Mouse (Mus musculus): ENCODE measurements around the gene Osbpl8. TPM values are rescaled to one million over a fixed set of nuclear protein-coding genes. Genes with fewer than 3 reads are reported as not detected.
"Not testable (repeated sequence)": the region's sequence is repeated elsewhere in the genome, so short reads cannot be mapped to it uniquely, and the experiment has no call there.

Gene Osbpl8
- total RNA-seq, 2 experiments from 2014 or later = 133 to 185 TPM

- ATAC-seq (replicated peaks; ENCODE audit: low FRiP score, poor library complexity, severe bottlenecking) = peak; percentile 70; the same call in 1 of the 2 replicates
Observed at GRCm38 (mm10) chr10:111226508-111226907, 62.0 kb downstream of the Osbpl8 start.

DNA sequence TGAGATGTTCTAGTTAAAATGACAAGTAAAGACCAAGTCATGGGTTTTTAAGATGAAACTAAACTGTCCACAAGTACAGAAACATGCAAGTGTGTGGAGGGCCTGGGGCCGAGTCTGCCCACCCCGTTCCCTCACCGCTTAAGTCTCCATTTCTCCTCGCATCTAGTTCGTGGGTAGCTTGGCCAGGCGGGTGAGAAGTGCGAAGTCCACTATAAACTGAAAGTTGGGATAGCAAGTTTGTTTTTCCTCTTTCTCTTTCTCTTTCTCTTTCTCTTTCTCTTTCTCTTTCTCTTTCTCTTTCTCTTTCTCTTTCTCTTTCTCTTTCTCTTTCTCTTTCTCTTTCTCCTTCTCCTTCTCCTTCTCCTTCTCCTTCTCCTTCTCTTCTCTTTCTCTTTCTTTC lies 67.7 kb downstream of the Osbpl8 start:
- ATAC-seq (replicated peaks; ENCODE audit: low FRiP score, poor library complexity, severe bottlenecking) = not testable (repeated sequence)

GRCm38 (mm10) chr10:111233476-111234130 lies 69.1 kb downstream of the Osbpl8 start:
- no peak for ATAC-seq (replicated peaks; ENCODE audit: low FRiP score, poor library complexity, severe bottlenecking)

GRCm38 (mm10) chr10:111234450-111235288 lies 70.1 kb downstream of the Osbpl8 start:
- ATAC-seq (replicated peaks; ENCODE audit: low FRiP score, poor library complexity, severe bottlenecking) = no peak

- ATAC-seq (replicated peaks; ENCODE audit: low FRiP score, poor library complexity, severe bottlenecking) = no peak
Observed at GRCm38 (mm10) chr10:111235289-111235570, 70.7 kb downstream of the Osbpl8 start.

- ATAC-seq (replicated peaks; ENCODE audit: low FRiP score, poor library complexity, severe bottlenecking) = no peak
Observed at GRCm38 (mm10) chr10:111237434-111237833, 72.9 kb downstream of the Osbpl8 start.

DNA sequence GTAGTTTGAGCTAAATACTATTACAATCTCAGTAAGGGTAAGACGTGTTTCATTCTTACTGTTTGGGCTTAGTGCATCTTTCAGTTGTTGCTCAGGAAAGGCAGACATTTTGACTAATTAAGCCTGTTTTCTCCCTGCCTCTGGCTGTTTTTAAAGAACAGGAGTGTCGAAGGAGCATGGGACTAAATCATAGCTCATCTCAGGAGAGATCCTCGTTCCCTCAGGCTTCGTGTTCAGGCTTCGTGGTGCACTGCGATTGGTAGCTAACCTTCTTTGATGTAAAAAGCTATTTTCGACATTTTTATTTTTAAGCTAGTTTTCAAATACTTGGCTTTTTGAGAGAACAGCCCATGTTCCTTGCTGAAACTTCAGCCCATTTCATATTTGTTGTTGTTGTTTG lies 78.1 kb downstream of the Osbpl8 start:
- ATAC-seq (replicated peaks; ENCODE audit: low FRiP score, poor library complexity, severe bottlenecking) = no peak

DNA sequence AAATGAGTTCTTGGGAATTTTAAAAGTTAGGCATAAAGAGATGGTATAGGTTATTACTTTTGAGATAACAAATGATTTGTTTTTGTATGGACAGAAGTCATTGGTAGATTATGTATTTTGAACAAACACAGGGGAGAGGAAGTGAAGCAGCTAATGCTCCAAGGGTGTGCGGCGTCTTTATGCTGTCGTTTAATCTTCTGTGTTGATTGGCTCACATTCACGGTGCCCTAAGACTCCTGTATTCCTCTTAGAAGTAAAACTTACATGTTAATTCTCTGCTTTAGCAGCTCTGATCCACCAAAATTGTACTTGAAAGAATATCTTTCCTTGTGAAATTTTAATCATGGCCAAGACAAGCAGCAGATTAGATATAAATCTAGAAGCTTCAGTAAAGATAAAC lies 83.1 kb downstream of the Osbpl8 start:
- no peak for ATAC-seq (replicated peaks; ENCODE audit: low FRiP score, poor library complexity, severe bottlenecking)

- ATAC-seq (replicated peaks; ENCODE audit: low FRiP score, poor library complexity, severe bottlenecking) = no peak
Observed at GRCm38 (mm10) chr10:111248177-111248576, 83.6 kb downstream of the Osbpl8 start.

- no peak for ATAC-seq (replicated peaks; ENCODE audit: low FRiP score, poor library complexity, severe bottlenecking)
Observed at GRCm38 (mm10) chr10:111250192-111250591, 85.6 kb downstream of the Osbpl8 start.

DNA sequence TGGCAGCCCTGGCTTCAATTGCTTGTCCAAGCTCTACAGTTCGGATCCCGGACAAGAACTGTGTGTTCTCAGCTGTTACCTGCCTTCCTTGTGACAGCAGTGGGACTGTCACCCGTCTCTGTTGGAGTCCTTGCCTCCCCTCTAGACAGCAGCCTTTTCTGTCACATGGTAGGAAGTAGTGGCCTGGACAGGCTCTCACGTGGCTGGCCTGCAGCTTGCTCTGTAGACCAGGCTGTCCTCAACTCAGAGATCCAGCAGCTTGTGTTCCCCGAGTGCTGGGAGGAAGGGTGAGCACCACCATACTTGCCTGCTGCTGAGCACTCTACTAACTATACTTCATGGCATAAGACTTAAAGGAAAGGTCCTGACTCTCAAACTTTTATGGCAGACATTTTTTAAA lies 87.1 kb downstream of the Osbpl8 start:
- 0 out of 2 replicates have a peak, but pooled peaks have one; percentile 36 for ATAC-seq (replicated peaks; ENCODE audit: low FRiP score, poor library complexity, severe bottlenecking)

GRCm38 (mm10) chr10:111255228-111255627 lies 90.7 kb downstream of the Osbpl8 start:
- ATAC-seq (replicated peaks; ENCODE audit: low FRiP score, poor library complexity, severe bottlenecking) = no peak

GRCm38 (mm10) chr10:111256156-111256555 lies 91.6 kb downstream of the Osbpl8 start:
- no peak for ATAC-seq (replicated peaks; ENCODE audit: low FRiP score, poor library complexity, severe bottlenecking)

DNA sequence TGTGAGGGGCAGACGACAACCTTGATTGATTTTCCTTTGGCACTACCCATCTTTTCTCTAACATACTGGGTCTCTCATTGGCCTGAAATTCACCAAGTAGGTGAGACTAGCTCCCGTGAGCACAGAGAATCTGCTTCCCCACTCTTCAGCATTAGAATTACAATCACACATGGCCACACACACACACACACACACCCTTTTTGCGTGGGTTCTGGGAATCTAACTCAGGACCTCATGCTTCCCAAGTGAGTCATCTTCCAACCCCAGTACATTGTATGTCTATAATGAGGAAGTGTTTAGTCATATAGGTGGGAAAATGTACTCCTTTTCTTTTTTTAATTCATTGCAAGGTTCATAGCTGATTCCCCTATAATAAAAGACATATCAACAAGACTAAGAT lies 92.8 kb downstream of the Osbpl8 start:
- ATAC-seq (replicated peaks; ENCODE audit: low FRiP score, poor library complexity, severe bottlenecking) = no peak

GRCm38 (mm10) chr10:111258256-111258655 lies 93.7 kb downstream of the Osbpl8 start:
- no peak for ATAC-seq (replicated peaks; ENCODE audit: low FRiP score, poor library complexity, severe bottlenecking)

DNA sequence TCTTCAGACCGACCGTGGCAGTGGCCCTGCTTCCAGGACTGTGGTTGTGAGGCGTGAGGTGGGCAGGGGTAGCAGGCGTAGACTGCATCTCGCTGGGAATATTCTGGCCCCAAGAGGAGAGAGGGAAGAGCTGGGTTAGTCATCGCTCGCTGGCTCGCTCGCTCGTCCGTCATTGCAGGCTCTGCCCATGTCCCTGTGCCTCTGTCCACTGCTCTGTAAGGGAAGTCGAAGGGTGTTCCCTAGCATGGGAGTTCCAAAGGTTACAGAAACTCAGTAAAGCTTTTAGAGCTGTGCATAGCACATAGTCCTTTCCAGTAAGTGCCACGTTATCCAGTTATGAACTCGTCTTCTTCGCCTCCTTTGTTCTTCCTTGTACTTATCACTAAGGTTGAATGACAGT lies 107.1 kb downstream of the Osbpl8 start:
- no peak for ATAC-seq (replicated peaks; ENCODE audit: low FRiP score, poor library complexity, severe bottlenecking)

DNA sequence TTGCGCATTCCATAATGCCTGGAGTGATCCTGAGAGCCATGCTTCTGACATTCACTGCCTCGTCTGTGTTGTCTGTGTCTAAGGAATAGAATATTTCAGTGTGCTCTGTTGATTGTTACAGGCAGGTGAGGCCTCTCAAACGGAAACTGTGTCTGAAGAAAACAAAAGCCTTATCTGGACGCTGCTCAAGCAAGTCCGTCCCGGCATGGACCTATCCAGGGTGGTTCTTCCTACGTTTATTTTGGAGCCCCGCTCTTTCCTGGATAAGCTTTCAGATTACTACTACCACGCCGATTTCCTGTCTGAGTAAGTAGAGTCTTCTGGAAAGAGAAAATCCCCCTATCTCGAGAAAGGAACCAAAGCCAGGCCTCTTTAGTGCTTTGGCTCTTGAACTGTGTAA lies 108.4 kb downstream of the Osbpl8 start:
- ATAC-seq (replicated peaks; ENCODE audit: low FRiP score, poor library complexity, severe bottlenecking) = no peak

DNA sequence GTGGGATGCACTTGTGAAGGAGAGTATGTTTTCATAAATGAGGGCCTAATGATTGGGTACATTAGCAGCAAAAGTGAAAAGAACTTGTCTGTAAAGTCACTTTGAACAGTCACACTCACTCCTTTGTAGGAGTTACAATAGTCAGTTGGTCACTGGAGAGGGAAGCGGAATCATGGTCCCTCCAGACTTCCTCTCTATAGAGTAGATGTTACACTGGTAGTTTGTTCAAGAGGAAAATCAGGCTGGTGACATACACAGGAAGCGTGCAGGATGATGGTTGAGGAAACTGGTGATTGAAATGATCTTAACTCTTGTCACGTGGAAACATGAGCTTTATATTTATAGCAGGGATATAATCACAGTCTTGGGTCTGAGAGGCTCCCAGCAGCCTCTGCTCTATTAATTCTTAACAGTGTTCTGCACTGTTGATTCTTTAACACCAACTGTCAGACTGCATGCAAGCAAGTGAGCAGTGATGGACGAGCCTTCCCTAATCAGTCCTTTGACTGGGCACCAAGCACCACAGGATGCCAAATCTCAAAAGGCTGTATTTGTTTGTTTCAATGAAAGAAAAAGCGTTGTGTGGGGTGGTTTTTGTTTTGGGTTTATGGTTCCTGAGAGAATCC lies 109.0 kb downstream of the Osbpl8 start:
- ATAC-seq (replicated peaks; ENCODE audit: low FRiP score, poor library complexity, severe bottlenecking) = no peak

DNA sequence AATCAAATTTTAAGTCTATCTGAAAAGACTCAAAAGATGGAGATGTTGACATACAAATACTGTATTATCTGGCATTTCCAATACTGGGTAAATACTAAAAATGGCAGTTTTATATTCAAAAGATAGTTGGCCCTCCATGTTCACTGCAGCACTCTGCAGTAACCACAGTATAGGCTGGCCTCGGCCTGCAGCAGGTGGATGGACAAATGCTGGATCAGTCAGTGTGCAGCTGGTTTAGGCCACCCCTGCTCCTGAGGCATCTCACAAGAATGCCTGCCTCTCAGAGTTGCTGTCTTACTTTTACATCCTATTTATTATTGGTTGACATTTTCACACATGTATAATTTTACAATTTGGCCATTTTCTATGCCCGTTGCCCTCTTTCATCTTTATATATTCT lies 111.3 kb downstream of the Osbpl8 start:
- no peak for ATAC-seq (replicated peaks; ENCODE audit: low FRiP score, poor library complexity, severe bottlenecking)

DNA sequence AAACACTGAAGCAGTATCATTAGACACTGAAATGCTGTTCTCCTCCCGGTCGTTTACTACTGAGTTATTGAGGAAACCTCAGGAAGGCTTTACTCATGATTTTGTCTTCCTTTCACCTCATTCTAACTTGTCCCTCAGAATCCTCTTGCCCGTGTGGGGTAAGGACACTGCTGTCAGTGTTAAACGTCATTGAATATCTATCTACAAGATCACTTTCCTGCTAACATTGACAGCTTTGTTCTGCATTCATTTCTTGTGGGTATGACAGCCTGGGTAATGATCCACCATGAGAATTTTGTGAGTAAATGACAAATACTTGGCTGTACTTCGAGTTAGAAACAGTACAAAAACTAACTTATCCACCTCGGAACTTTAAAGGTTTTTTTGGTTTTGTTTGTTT lies 133.1 kb downstream of the Osbpl8 start:
- no peak for ATAC-seq (replicated peaks; ENCODE audit: low FRiP score, poor library complexity, severe bottlenecking)
